Mouse (Mus musculus) stomach, embryonic 16.5 days (tissue): ENCODE data around the gene Prr15l. TPM values are rescaled to one million over a fixed set of nuclear protein-coding genes. Genes with fewer than 3 reads are reported as not detected.

ENCODE experiments used
- ATAC-seq: fragments of 200-750 bp; cut with Nextera tagmentation; 2 replicates; pipeline ENCODE4 v1.8.0; 2017; ENCODE audit warnings: moderate number of reproducible peaks, moderate TSS enrichment; ENCODE audit not compliant: insufficient read depth, low FRiP score
- H3K27ac ChIP-seq: fragments of 300-500 bp; sonication (generic); 2 replicates; pipeline ENCODE4 v1.5.1; 2014; ENCODE audit warnings: low read length
- H3K27me3 ChIP-seq: fragments of 300-500 bp; sonication (generic); 2 replicates; pipeline ENCODE4 v1.6.1; 2014; ENCODE audit warnings: low read length, control low read depth, mixed read lengths; ENCODE audit not compliant: control insufficient read depth, insufficient read depth
- H3K36me3 ChIP-seq: fragments of 300-500 bp; sonication (generic); 2 replicates; pipeline ENCODE4 v1.6.1; 2014; ENCODE audit warnings: low read length; ENCODE audit not compliant: control insufficient read depth, insufficient read depth
- H3K4me1 ChIP-seq: fragments of 300-500 bp; sonication (generic); 2 replicates; pipeline ENCODE4 v1.6.1; 2014; ENCODE audit warnings: low read length, control low read depth, mixed read lengths; ENCODE audit not compliant: control insufficient read depth, insufficient read depth
- H3K4me2 ChIP-seq: fragments of 300-500 bp; sonication (generic); 2 replicates; pipeline ENCODE4 v1.6.1; 2014; ENCODE audit warnings: low read depth, low read length, mixed read lengths
- H3K4me3 ChIP-seq: fragments of 300-500 bp; sonication (generic); replicated peaks from 2 replicates; pipeline ENCODE4 v1.5.1; 2014; ENCODE audit warnings: mild to moderate bottlenecking, low read length
- H3K9ac ChIP-seq: fragments of 300-500 bp; sonication (generic); 2 replicates; pipeline ENCODE4 v1.6.1; 2014; ENCODE audit warnings: low read length
- H3K9me3 ChIP-seq: fragments of 300-500 bp; sonication (generic); replicated peaks from 2 replicates; pipeline ENCODE4 v1.6.1; 2016; ENCODE audit warnings: low read length, control low read depth; ENCODE audit not compliant: control insufficient read depth
- WGBS: fragments of 180-500 bp; shearing (Covaris S2); extraction: QIAGEN DNeasy Blood & Tissue Kit; methylation state at CpG from one replicate; pipeline ENCODE4 v1.1.7; 2014; 5-methylcytosine and 5-hydroxymethylcytosine counted together
- polyA plus RNA-seq: library from polyadenylated mRNA; unstranded; fragments of >200 nt; fragmentation: Nextera tagmentation; extraction: Ambion mirVana; gene quantifications from 2 replicates; pipeline ENCODE4 v1.2.1, GENCODE M21; 2015

Prr15l gene
- polyA plus RNA-seq, 1 experiment from 2014 or later: 70.8 TPM

DNA sequence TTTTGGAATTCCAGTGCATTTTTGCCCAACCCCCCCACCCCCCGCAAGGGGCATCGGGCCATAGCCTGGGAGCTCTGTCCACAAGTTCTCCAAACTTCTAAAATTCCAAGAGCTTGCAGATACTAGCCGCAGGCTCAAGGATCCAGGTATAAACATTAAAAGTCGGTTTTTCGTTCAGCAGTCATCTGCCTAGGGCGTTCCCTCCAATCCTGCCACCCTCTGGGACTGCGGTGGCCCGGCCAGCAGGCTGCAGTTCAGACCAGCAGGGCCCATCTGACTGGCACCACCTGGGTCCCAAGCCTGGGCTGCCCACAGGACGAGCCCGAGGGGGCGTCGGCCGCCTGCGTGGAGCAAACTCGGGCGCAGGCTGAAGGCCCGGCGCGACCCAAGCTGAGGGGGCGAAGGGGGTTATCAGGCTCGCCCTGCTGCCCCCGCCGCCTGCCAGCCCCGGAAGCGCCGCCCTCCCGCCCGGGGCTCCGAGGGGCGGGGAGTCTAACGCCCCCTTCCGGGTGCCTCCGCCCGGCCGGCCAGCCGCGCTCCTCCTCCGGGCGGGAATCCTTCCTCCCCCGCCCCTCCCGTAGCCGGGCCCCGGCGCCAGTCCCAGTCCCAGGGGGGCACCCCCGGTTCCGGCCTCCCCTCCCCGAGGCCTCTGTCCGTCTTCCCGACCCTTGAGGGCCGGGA is 49.1 kb downstream of the Prr15l start:
- peaks cover 19% of the 10 kb centered on the region for H3K4me1 ChIP-seq
- H3K4me3 ChIP-seq: peak overlapping the region; percentile 91
- peak; percentile 79 for ATAC-seq
- peak overlapping the region; percentile 93 for H3K27ac ChIP-seq
- H3K9ac ChIP-seq: peak overlapping the region; percentile 99
- WGBS: under 1% methylated on average over 30 of the region's 50 CpGs
- H3K36me3 ChIP-seq: no peaks in the 10 kb centered on the region
- H3K4me2 ChIP-seq: peak overlapping the region; percentile 87
- no peaks in the 10 kb centered on the region for H3K9me3 ChIP-seq
- no peaks in the 10 kb centered on the region for H3K27me3 ChIP-seq

- ATAC-seq: peak; percentile 95
- H3K27ac ChIP-seq: peak overlapping the region; percentile 93
- peak overlapping the region; percentile 99 for H3K9ac ChIP-seq
- WGBS: under 1% methylated on average over 45 of the region's 45 CpGs
- peaks cover 19% of the 10 kb centered on the region for H3K4me1 ChIP-seq
- no peaks in the 10 kb centered on the region for H3K27me3 ChIP-seq
- no peaks in the 10 kb centered on the region for H3K36me3 ChIP-seq
- peak overlapping the region; percentile 91 for H3K4me3 ChIP-seq
- no peaks in the 10 kb centered on the region for H3K9me3 ChIP-seq
- H3K4me2 ChIP-seq: peak overlapping the region; percentile 88
Observed at GRCm38 (mm10) chr11:96977606-96978400, 49.9 kb downstream of the Prr15l start.

GRCm38 (mm10) chr11:96978401-96979246 is 50.7 kb downstream of the Prr15l start:
- H3K27ac ChIP-seq: peak overlapping the region; percentile 93
- H3K36me3 ChIP-seq: no peaks in the 10 kb centered on the region
- peak overlapping the region; percentile 88 for H3K4me2 ChIP-seq
- no peak for ATAC-seq
- H3K27me3 ChIP-seq: no peaks in the 10 kb centered on the region
- WGBS: 22% methylated on average over 17 of the region's 17 CpGs
- peak overlapping the region; percentile 74 for H3K4me3 ChIP-seq
- H3K9ac ChIP-seq: peak overlapping the region; percentile 92
- H3K9me3 ChIP-seq: no peaks in the 10 kb centered on the region
- H3K4me1 ChIP-seq: peaks cover 19% of the 10 kb centered on the region

DNA sequence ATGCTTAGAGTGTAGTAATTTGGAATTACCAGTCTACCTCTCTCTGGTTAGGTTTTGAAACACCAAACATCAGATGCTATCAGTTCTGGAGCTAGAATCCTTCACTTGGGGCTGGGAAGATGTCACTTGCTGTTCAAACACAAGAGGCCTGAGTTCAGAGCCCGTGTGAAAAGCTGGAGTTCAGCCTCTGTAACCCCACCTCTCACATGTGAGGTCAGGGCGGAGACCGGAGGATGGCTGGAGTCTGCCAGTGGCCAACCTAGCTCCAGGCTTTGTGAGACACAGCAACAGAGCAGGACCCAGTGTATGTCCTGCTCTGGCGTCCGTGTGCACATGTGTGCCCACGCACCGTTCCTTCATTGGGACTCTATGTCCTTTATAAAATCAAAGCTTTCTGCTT is 51.4 kb downstream of the Prr15l start:
- H3K27ac ChIP-seq: peak overlapping the region; percentile 93

DNA sequence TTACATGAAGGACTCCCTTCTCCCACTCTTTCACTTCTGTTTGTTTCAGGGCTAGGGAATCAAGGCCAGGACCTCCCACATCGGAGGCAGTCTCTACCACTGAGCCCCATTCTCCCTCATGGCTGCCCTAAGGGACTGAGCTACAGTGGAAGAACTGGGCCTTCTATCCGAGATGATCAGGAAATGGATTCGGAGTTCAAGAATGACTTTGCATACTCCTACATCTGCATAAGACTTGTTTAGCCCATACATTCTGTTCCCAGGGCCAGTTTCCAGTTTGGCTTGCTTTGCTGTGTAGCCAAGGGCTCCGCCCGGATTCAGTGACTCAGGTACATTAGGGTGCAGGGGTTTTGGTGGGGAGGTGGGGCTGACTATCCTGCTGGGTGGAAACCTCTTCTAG is 52.1 kb downstream of the Prr15l start:
- Histone ChIP-seq H3K27me3 (no peaks in the 10 kb centered on the region), H3K27ac (peak overlapping the region; percentile 93), H3K9ac (0 out of 2 replicates have a peak overlapping the region, but pooled peaks have one; percentile 51), H3K4me3 (no peak overlapping the region), H3K36me3 (no peaks in the 10 kb centered on the region), H3K9me3 (no peaks in the 10 kb centered on the region), H3K4me2 (no peak overlapping the region), H3K4me1 (peaks cover 19% of the 10 kb centered on the region)
- ATAC-seq: no peak
- WGBS: 72% methylated on average over 5 of the region's 5 CpGs

More for the DNA sequence above, 51.4 kb downstream of the Prr15l start:
- no peak overlapping the region for H3K4me3 ChIP-seq
- peaks cover 19% of the 10 kb centered on the region for H3K4me1 ChIP-seq
- no peaks in the 10 kb centered on the region for H3K9me3 ChIP-seq
- ATAC-seq: no peak
- H3K4me2 ChIP-seq: no peak overlapping the region
- H3K27me3 ChIP-seq: no peaks in the 10 kb centered on the region
- 73% methylated on average over 7 of the region's 7 CpGs for WGBS
- no peak overlapping the region for H3K9ac ChIP-seq
- H3K36me3 ChIP-seq: no peaks in the 10 kb centered on the region

DNA sequence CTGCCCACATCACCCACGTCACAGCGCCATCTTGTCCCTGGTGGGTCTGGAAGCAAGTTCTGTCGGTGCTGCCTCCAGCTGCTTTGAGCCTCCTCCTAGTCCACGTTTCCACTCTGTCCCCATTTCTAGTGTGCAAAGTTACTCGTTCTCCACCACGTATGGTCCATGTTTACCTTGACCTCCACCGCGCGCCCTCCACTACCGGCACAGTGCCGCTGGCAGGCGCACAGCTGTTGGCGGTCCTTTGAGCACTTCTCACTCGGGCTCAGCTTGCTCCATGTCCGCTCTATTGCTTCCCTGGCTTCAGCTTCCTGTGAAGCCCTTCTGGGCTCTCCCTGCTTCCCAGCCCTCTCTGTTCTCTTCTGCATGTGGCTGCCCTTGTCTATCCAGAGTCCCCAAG is 53.6 kb downstream of the Prr15l start:
- H3K4me2 ChIP-seq: no peak overlapping the region
- no peaks in the 10 kb centered on the region for H3K9me3 ChIP-seq
- peaks cover 5% of the 10 kb centered on the region for H3K4me1 ChIP-seq
- WGBS: 58% methylated on average over 15 of the region's 15 CpGs
- H3K36me3 ChIP-seq: no peaks in the 10 kb centered on the region
- ATAC-seq: no peak
- no peak overlapping the region for H3K4me3 ChIP-seq
- peak overlapping the region; percentile 24; the same call in 1 of the 2 replicates for H3K9ac ChIP-seq
- H3K27me3 ChIP-seq: no peaks in the 10 kb centered on the region
- H3K27ac ChIP-seq: no peak overlapping the region

- Histone ChIP-seq H3K4me2 (no peak overlapping the region; the same call in 1 of the 2 replicates), H3K9ac (no peak overlapping the region)
- 3% methylated on average over 7 of the region's 7 CpGs for WGBS
Observed at GRCm38 (mm10) chr11:96982355-96982754, 54.5 kb downstream of the Prr15l start.

DNA sequence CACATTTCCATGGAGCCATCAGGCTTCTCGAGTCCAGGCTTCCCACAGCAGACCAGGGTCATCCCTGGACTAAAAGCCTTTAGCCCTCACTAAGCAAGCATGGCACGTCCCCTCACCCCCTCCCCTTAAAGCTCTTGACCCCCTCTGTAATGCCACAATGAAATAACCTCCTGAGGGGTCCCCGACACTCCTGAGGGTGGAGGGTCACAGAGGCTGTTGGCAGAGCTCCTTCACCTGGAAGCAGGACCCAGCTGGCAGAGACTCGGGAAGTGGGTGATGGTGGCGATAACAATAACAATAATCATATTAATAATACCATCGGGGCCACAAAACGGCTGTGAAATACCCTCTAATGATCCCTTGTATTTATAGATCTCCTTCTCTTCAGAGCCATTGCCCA is 55.0 kb downstream of the Prr15l start, which contains the start of gene Sp2:
Gene Sp2, minus strand, starts transcription at position 101 of the 400 bp plus-strand sequence.
- H3K9ac ChIP-seq: no peak within 1 kb of the TSS
- no peak within 1 kb of the TSS for H3K4me3 ChIP-seq

More at GRCm38 (mm10) chr11:96982355-96982754, 54.5 kb downstream of the Prr15l start:
- Histone ChIP-seq H3K36me3 (no peaks in the 10 kb centered on the region), H3K4me3 (no peak overlapping the region), H3K27ac (no peak overlapping the region), H3K27me3 (no peaks in the 10 kb centered on the region; the same call in none of the 2 replicates), H3K4me1 (peaks cover 4% of the 10 kb centered on the region), H3K9me3 (no peaks in the 10 kb centered on the region)
- no peak for ATAC-seq

More for the DNA sequence above, 55.0 kb downstream of the Prr15l start, which contains the start of gene Sp2:
- WGBS: 73% methylated on average over 7 of the region's 7 CpGs
- Histone ChIP-seq H3K4me2 (no peak within 1 kb of the TSS; the same call in 1 of the 2 replicates), H3K27me3 (no peaks in the 10 kb centered on the region; the same call in none of the 2 replicates), H3K4me1 (peaks cover 6% of the 10 kb centered on the region), H3K36me3 (no peaks in the 10 kb centered on the region), H3K27ac (no peak within 1 kb of the TSS), H3K9me3 (no peaks in the 10 kb centered on the region)
- no peak for ATAC-seq
